Mouse (Mus musculus) left cerebral cortex, adult 9 months (tissue): Measurements from ENCODE around the gene Mfap1b.
"Not testable (repeated sequence)": the region's sequence is repeated elsewhere in the genome, so short reads cannot be mapped to it uniquely, and the experiment has no call there.

Experiments
- DNase-seq, 2 experiments: peaks; one replicate each; pipeline ENCODE4 v3.0.0; 2022; ENCODE audit warnings: low spot score in 2 of 2

The Mfap1b gene

DNA sequence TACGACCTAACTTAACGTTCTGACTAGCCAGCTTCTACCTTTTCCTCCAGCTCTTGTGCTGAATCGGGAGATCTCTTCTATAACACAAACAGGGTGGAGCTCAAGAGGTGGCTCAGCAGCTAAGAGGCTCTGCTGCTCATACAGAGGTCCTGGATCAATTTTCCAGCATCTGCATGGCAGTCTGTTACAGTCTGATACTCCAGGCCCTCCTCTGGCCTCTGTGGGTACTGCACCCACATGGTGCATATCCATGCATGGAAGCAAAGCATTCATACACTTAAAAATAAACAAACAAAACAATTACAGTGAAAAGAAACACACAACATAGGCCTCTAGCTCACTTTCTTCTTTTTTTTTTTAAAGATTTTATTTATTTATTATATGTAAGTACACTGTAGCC is 1.1 kb downstream of the Mfap1b start:
- DNase-seq, result not testable (repeated sequence)

- not testable (repeated sequence) for DNase-seq
Measured at GRCm38 (mm10) chr2:121468982-121469381, 4.9 kb downstream of the Mfap1b start.

GRCm38 (mm10) chr2:121460071-121460470 is 13.8 kb downstream of the Mfap1b start:
- DNase-seq, result no peak

DNA sequence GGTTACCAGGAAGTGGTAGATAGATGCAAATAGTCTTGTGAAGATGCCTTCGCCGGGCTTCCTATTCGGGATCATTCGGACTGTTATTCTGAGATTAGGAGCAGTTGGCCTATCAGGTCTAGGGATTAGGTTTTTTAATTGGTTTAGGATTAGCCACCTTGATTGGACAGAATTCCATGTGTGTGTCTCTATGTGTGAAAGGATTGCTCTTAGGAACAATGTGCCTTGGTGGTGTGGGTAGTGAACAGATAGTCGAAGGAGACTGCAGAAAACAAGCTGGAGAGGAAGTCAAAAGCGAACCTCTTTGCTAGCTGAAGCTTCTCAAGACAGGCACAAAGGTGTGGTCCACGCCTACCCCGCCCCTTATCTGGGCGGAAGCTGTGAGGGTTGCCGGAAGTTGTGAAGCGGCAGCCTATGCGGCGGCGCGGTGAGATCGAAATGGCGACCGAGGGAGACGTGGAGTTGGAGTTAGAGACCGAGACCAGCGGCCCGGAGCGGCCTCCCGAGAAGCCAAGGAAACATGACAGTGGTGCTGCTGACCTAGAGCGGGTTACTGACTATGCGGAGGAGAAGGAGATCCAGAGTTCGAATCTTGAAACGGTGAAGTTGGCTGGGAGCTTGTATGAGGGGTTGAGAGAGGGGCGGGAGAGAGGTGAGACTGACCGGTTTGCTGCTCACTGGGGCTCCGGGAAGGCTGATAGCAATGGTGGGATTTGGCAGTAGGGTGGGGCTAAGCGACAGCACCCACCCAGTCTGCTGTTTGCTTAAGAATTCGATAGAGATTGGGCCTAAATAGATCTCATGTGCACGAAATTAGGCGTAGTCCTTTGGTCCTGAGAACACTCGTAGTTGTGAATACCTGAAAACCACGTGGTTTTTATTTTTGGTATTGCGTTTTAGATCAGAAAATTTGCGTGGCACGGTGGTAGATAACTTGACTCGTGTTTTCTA is 16.9 kb downstream of the Mfap1b start, which contains the start of gene Serinc4:
Gene Serinc4 (minus strand): TSS at position 90 of the 951 bp plus-strand sequence.
- peak in 1 of 2 experiments; percentile 83 for DNase-seq

DNA sequence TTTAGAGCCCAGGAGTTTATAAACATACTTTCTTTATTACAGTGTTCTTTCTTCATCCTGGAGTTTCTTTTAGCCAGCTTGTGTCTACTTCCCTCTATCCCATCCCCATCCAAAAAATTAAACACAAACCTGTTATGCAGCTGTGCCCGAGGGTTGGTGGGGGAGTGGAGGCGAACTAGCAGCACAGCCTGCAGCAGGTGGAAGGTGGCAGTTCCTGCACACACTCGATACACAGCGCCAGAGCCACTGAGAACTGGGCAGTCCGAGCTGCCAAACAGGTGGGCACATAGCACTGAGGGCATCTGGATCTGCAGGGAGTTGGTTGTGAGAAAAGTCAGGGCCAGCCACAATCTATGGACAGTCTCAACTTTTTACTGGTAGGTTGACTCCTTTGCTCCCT is 18.3 kb downstream of the Mfap1b start:
- DNase-seq, result no peak

GRCm38 (mm10) chr2:121453917-121454316 is 19.9 kb downstream of the Mfap1b start:
- DNase-seq, result no peak

DNA sequence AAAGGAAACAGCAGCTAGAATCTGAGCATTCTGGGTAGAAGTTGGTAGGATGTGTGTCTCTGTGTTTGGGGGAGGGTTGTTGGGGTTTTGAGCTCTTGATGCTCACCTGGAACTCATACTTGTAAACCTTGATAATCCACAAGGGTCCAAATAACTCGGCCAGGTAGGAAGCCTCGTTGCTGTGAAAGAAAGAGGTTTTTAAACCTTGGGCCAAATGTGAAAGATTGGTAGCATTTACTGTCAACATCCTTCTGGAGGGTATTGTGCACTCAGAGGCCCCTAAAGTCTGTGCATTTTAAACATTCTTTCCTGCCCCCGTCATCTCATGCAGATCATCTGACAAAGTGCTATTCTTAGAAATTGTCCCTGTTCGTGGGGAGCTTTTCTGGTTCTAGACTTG is 20.9 kb downstream of the Mfap1b start, which contains the start of gene Hypk:
Gene Hypk (plus strand): TSS at position 301 of the 400 bp plus-strand sequence.
- DNase-seq, result no peak

GRCm38 (mm10) chr2:121452361-121452760 is 21.5 kb downstream of the Mfap1b start:
- no peak for DNase-seq

- DNase-seq, result no peak
Measured at GRCm38 (mm10) chr2:121450093-121450492, 23.8 kb downstream of the Mfap1b start.

DNA sequence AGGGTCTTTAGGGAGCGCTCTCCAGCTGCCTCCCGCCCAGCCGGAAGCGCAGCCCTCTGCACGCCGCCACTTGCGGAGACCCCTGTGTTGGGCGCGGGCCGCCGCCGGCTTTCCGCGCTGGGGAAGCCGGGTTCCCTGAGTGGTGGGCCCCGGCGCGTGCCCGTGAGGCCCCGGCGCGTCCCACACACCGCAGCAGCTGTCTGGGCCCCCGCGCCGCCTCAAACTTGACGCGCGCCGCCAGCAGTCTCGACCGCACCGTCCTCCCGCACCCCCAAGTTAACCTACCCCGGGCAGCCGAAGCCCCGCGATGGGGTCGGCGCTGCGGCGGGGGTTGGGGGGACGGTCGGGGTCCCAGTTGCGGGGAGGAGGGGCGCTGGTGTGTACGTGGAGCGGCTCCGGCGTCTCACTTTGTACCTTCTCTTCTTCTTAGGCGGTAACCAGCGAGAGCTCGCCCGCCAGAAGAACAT is 24.3 kb downstream of the Mfap1b start:
- no peak for DNase-seq

DNA sequence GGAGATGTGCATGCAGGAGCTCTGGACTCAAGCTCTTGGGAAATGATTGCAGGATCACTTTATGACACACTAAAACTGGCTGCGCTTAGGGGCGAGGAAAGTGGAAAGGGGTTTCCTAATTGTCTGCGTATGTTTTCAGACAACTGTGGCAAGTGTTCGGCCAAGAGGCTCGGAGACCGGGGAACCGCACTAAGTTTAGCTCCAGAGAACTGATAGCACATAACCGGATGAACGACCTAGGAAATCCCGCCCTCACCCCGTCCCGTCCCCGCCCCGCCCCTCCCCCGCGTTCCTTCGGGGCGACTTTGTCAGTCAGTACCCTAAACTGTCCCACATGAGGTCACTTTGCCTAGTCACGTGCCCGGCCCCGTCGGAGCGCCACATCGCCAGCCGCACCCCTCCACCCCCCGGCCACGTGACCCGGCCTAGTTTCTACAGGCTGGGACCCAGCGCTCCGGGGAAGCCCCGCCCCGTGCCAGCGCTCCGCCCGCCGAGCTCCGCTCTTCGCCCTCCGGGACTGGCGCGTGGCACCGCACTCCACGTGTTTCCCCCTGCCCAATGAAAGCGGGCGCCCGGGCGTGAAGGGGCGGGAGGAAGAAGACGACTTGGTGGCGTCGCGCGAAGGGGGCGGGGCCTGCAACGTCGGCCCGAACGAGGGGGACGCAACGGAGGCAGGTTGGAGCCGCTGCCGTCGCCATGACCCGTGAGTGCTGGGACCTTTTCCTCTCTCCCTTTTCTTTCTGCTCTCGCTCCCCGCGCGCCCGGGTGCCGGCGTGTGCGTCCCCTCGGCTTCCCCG is 24.9 kb downstream of the Mfap1b start, which contains the start of gene Serf2:
Gene Serf2 (plus strand): TSS at position 457 of the 797 bp plus-strand sequence.
- DNase-seq, result peak; percentile 98 to 99

- DNase-seq, result peak in 1 of 2 experiments; percentile 55
Measured at GRCm38 (mm10) chr2:121448136-121448535, 25.7 kb downstream of the Mfap1b start.

DNA sequence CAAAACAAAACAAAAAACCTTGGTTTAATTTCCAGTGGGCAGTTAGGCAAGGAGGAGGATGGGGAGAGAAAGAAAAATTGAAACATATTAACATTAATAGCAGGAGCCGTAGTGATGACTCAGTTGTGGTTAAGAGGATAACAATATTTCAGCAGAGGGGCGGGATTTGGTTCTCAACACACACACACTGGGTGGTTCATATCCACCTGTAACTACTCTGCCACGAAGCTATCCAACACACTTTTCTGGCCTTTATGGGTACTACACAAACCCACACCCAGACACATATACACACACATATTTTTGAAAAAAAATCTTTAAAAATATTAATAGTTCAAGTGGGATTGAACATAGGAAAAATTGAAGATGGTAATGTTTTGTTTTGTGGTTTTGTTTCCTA is 26.9 kb downstream of the Mfap1b start:
- no peak for DNase-seq

- no peak for DNase-seq
Measured at GRCm38 (mm10) chr2:121446506-121446905, 27.4 kb downstream of the Mfap1b start.

GRCm38 (mm10) chr2:121445117-121445516 is 28.8 kb downstream of the Mfap1b start:
- DNase-seq, result no peak

DNA sequence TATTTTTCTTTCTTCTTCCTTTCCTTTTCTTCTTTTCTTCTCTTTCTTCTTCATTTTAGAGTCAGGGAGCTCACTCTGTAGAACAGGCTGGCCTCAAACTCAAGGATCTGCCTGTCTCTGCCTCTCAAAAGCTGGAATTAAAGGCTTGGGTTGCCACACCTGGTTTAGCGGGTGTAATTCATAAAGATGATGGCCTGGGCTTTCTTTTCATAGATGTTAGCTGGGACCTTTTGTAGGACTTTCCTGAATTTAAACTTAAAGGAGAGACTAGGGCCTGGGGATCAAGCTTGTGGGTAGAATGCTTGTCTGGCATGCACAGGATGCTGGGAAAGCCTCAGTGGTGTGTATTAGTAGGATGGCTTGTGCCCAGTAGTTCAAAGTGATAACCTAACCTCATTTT is 29.7 kb downstream of the Mfap1b start, which contains the start of gene Ell3:
Gene Ell3 (minus strand): TSS at position 101 of the 400 bp plus-strand sequence.
- DNase-seq, result no peak

GRCm38 (mm10) chr2:121443068-121443349 is 30.9 kb downstream of the Mfap1b start:
- DNase-seq, result no peak

DNA sequence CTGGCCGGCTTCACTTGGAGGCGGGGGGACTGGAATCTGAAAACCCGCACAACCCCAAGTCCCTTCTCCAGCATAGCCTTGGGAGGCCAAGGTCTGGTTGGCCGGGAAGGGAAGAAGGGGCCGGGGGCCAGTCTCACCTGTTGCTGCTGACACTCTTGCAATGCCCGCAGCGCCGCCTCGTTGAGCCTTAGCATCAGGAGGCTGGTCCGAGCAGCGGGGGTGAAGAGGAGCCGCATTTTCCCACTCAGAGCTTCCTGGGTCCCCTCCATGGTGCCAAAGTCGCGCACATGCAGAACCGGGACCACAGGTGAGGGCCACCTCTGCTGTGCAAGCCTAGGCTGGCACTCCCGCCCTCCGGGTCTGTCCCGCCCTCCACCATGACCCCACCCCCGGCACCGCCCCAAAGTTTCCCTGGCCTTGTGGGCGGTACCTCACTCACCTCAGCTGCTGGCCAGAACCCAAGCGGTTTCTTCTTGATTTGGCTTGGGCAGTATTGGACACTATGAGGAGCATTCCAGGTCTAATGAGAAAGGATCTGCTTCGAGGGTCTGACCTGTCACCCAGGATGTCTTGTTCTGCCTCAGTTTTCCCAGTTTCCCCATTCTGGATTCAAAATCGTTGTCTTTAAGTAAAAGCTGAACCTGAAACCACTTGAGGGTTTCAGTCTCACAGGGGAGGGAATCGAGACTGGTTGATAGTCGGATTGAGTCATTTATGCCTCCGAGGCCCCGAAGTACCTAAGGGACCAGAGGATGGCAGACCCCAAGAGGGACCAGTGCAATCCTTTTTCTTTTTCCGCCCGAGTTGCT is 31.4 kb downstream of the Mfap1b start:
- no peak for DNase-seq

DNA sequence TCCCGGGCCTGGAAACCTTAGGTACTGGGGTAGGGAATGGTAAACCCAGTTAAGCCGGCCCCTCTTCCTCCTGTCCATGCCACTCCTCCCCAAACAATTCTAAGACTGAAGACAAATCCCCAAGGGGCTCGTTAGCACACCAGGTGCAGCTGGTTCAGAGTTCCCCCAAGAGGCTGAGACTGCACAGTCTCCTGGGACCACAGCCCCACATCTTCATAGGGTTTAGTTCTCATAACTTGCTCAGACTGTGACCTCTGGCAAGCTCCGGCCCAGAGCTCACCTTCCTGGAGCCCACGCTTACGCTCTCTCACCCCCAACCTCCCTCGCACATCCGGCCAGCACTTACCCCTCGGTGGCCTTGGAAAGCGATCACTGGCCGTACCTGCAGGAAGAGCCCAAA is 32.1 kb downstream of the Mfap1b start:
- DNase-seq, result no peak

DNA sequence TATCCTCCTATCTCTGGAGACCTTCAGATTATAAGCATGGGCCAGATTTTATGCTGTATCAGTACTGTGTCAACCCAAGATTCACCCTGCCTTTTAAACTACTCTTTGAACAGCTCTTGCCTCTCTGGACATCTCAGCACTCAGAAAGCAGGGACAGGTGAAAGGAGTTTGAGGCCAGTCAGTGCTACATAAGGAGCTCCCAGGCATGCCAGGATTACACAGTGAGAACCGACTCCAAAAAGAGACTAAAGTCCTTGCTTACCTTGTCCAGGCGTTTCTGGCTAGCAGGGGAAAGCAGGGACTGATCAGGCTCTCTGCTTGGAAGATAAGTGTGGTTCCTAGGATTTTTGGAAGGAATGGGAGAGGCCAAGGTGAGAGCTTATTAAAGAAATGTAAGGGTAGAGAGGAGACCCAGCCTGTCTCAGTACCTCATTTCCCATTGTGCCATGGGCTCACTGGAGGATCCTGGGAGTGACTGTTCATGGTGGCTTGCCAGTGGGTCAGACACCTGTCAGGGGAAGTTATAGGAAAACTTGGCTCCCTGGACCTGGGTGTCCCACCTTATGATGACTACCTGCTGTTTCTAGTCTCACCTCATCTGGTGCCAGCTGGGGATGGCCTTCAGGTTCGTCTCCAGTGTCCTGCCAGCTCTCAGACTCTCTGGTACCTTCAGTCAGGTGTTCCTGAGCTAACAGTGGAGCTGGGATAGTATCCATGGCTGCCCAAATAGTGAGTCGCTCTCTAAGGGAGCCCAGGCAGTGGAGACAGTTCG is 32.8 kb downstream of the Mfap1b start:
- no peak for DNase-seq

DNA sequence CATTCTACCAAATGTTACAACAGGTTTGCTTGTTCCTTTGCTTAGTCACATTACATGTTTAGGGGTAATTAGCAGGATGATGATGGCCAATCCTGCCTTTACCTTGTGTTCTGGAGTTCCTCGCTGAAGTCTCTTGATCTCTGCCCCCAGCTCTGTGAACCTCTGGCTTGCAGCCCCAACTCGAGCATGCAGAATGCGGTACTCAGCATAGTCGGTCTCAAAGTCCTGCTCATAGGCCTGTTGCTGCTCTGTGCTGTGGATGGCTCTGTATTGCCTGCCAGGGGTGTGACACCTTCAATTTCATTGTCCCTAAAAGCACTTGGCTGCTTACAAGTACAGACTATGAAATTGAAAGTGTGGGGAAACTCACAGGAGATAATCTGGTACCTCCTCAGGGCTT is 34.1 kb downstream of the Mfap1b start:
- DNase-seq, result no peak
